Mouse (Mus musculus): ENCODE results near the gene Zfp750.

Zfp750 gene

DNA sequence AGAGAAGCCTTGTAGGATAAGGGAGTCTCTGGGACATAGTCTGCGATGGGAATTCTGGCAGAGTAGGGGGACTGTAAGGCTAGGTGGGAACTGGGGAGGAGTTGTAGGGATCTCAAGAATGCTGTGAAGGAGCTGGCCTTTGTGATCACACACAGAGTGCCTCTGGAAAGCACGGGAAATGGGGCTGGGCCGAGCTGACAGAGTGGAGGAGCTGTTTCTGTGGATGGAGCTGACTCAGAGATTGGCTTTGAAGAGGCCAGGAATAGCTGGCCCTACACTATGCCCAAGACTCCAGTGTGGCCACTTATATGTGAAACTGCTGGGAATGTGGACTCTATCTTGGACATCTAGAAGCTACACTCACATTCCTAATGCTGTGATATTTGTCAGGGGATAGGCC is 17.4 kb upstream of the Zfp750 start:
- DNase-seq, result no peak

- no peak for DNase-seq
Observed at GRCm38 (mm10) chr11:121529747-121530146, 10.6 kb upstream of the Zfp750 start.

- DNase-seq, result no peak
Observed at GRCm38 (mm10) chr11:121524191-121524590, 5.1 kb upstream of the Zfp750 start.

DNA sequence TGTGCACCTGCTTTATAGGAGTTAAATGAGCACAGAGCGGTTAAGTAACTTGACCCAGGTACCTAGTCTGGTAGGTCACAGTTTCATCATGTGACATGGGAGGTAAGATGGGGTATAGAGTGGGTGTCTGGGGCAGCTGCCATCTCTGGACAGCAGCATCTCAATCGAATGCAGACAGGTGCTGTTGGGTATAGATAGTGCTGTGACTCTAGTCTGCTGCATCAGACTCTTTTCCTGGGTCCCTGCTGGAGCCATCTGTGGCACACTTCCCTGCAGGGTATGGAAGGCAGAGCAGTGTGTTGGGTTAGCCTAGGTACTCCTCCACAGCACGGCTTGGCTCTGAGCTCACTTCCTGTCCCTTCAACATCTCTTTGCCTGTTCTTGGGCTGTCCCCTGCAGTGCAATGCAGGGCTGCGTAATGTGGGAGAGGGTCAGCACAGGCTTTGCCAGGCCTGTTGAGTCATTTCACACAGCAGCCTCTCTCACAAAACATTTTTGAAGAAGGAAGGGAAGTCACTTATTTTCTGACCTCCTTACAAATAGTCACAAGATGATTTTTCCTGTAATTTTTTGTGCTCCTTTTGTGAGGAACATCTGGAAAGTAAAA is 3.1 kb upstream of the Zfp750 start:
- DNase-seq, result no peak

DNA sequence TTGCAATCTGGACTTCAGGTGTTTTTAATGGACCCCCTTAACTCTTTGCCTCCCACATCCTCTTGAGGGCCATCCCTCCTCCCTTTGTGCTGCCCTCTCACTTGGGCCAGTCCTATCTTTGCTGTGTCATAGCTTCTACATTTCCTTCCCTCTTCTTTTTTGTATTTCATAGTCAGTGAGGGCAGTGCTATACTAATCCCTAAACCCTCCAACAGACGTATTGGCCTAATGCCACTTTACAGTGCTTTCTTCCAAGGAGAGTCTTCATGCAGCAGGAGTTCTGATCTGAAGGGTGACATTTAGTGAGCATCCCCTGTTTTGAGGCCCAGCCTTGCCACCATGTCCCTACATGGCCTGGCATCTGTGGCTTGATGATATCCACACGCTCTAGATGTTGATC is 1.6 kb upstream of the Zfp750 start:
- no peak for DNase-seq

- no peak for DNase-seq
Observed at GRCm38 (mm10) chr11:121519703-121520102, 570 bp upstream of the Zfp750 start.

DNA sequence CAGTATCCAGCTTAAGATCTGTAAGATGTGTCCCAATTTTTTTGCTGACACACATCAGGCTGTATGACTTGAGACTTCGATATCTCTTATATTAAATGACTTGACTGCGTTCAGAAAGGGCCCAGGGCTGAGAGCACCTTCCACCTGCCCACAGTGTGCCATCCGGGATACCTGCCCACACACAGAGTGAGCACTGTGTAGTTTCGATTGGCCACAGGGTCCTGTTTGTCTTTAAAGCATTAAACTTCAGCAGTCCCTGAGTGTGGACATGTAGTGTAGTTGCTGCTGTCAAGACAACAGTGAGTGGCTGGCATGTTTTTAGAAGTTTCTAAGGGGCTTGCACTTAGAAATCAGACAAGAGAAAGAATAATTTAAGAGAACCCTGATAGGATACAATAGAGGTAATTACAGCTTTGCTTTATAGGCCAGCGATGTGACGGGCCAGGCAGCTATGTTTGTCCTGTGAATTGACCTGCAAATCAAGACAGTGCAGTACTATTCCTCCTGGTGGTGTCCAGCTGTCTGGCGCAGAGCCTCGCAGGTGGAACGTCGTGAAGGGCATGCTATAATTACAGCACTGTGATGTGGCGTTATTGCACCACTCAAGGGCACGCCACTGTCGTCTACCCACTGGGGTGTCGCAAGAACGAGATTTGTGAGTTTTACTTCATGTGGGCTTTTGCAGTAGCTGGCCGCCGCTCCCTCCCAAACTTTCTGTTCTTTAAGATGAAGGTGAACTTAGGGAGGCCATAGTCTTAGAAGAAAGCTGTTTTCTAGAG is 1.3 kb downstream of the Zfp750 start:
- DNase-seq, result no peak

- no peak for DNase-seq
Observed at GRCm38 (mm10) chr11:121516906-121517305, 2.2 kb downstream of the Zfp750 start.

DNA sequence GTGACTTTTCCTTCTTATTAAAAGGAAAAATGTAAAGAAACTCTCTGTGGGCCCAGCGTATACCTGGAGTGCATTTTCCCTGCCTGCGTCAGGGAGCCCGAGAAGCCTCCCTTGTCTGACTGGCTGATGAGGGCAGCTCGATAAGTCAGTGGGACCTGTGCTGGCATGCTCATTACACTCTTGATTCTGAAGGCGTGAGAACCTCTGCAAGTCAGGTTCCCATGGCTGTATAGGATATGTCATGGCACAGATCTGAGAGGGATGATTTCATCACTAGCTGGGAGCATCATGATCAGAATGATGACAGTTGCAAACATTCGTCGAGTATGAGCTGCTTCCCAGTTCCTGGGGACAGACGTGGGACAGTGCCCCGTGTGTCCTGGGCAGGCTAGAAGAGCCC is 3.1 kb downstream of the Zfp750 start:
- no peak for DNase-seq

GRCm38 (mm10) chr11:121512896-121513572 is 6.1 kb downstream of the Zfp750 start:
- DNase-seq, result peak; percentile 18

DNA sequence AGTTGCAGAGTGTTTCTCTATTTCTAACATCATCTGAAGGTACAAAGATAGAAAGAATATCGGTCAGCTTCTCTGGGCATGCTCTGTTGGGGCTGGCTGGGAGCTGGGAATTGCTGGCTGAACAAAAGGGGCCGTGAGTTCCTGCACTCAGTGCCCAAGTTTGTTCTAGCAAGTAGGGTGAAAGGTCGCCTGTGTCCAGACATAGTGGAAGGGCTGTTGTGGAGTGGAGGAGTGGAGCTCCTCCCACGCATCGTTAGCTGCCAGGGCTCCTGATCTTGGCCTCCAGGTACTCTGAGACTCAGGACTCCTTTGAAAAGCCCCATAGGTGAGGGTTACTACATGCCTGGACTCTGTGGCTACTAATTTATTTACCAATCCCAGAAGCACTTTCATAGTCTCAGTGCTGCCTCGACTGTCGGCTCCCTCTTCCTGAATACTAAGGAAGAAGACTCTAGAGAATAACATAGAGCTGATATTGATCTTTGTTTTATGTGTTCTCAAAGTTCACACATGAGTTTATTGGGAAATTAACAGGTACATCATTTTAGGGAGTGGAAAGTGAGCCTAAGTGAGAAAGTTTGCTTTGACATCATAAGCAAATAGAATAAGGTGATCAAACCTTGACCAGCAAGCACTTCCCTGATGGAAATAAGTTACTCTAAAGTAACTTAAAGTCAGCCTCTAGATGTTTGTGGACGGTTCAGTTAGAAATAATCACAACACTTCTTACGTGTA is 8.5 kb downstream of the Zfp750 start:
- DNase-seq, result no peak

GRCm38 (mm10) chr11:121508478-121508877 is 10.7 kb downstream of the Zfp750 start:
- DNase-seq, result no peak

GRCm38 (mm10) chr11:121502000-121502860 is 16.9 kb downstream of the Zfp750 start:
- no peak for DNase-seq

- no peak for DNase-seq
Observed at GRCm38 (mm10) chr11:121501525-121501924, 17.6 kb downstream of the Zfp750 start.

GRCm38 (mm10) chr11:121500595-121500994 is 18.5 kb downstream of the Zfp750 start:
- DNase-seq, result no peak

- no peak for DNase-seq
Observed at GRCm38 (mm10) chr11:121490651-121491050, 28.5 kb downstream of the Zfp750 start.

DNA sequence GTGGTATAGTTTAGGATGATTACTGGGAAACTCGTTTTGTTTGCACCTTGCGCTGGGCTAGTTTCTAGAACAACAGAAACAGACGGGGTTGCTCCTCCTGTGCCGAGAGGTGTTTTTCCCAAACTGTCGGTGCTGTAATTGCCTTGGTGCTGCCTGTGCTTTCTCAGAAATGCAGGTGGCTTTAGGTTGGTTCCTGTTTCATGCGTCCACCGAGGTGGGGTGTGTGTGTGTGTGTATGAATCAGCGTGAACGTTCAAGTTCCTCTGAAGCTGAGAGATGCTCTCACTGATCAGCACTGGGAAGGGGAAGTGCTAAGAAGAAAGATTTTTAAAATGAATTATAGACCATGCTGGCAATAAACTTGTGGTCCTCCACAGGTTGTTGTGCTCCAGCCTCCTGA is 33.3 kb downstream of the Zfp750 start:
- DNase-seq, result no peak

- DNase-seq, result no peak
Observed at GRCm38 (mm10) chr11:121481129-121481528, 38.0 kb downstream of the Zfp750 start.

DNA sequence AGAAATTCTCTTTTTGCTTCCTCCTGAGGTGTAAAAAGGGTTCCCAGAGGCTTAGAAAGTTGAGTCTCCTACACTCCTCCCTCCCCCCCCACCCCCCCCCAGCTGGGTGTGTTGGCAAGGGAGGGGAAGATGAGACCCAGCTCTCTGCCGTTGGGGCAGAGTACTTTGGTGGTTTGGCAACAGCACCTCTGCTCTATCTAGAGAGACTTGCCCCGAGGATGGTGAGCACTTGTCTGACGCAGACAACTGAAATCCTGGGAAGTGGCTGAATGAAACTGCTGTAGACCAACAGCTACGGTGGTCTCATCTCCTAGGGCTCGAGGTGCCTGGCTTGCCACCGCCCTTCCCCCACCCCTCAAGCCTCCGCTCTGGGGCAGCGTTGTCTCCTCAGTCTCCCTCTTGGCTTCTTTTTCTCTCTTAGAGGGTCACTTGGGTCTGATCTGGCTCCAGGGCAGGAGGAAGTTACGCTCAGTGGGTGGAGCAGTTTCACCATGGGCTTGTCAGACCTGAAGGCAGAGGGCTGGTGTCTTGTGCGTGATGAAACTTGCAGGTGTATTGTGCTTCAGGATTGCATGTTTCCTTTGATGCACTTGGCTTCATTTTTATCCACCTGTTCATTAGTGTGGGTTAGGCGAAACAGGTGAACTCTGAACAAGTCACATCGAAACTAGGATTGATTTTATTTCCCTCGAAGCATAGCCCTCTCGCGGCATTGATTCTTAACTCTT is 39.5 kb downstream of the Zfp750 start:
- DNase-seq, result no peak

GRCm38 (mm10) chr11:121475699-121476415 is 43.3 kb downstream of the Zfp750 start:
- DNase-seq, result peak; percentile 61

GRCm38 (mm10) chr11:121474831-121475230 is 44.3 kb downstream of the Zfp750 start:
- DNase-seq, result no peak

All from right cerebral cortex, postnatal 25 days (tissue).